Mouse (Mus musculus) cortical plate, adult 2 months (tissue): Measurements from ENCODE around the gene Mrgprg.

Source experiments
- CTCF ChIP-seq: fragments of 200-500 bp; IDR thresholded peaks from 2 replicates; pipeline ENCODE4 v1.5.1; 2011; ENCODE audit warnings: mild to moderate bottlenecking, control low read depth, low read length; ENCODE audit not compliant: insufficient read depth; ENCODE audit errors: extremely low read depth
- POLR2A ChIP-seq: fragments of 200-500 bp; IDR thresholded peaks from 2 replicates; pipeline ENCODE4 v1.6.1; 2011; ENCODE audit warnings: mild to moderate bottlenecking, low read length, control low read depth; ENCODE audit not compliant: insufficient read depth; ENCODE audit errors: extremely low read depth

GRCm38 (mm10) chr7:143751380-143751779 is 15.4 kb downstream of the Mrgprg start:
- no peak for TF ChIP-seq CTCF
- no peak for TF ChIP-seq POLR2A
